Mouse (Mus musculus) midbrain, embryonic 16.5 days (tissue): ENCODE data around the gene Prkab1. TPM values are rescaled to one million over a fixed set of nuclear protein-coding genes. Genes with fewer than 3 reads are reported as not detected.

ENCODE experiments used
- ATAC-seq: fragments of 200-750 bp; cut with Nextera tagmentation; 2 replicates; pipeline ENCODE4 v1.8.0; 2017; ENCODE audit warnings: moderate TSS enrichment
- H3K27ac ChIP-seq: fragments of 300-500 bp; sonication (generic); 2 replicates; pipeline ENCODE4 v1.5.1; 2014; ENCODE audit warnings: mild to moderate bottlenecking, low read length, mixed read lengths
- H3K27me3 ChIP-seq: fragments of 300-500 bp; sonication (generic); 2 replicates; pipeline ENCODE4 v1.6.1; 2014; ENCODE audit warnings: low read depth, low read length, mixed read lengths; ENCODE audit not compliant: control insufficient read depth, insufficient read depth
- H3K36me3 ChIP-seq: fragments of 300-500 bp; sonication (generic); 2 replicates; pipeline ENCODE4 v1.6.1; 2014; ENCODE audit warnings: mild to moderate bottlenecking, low read length, moderate library complexity, mixed read lengths; ENCODE audit not compliant: control insufficient read depth, insufficient read depth
- H3K4me1 ChIP-seq: fragments of 300-500 bp; sonication (generic); 2 replicates; pipeline ENCODE4 v1.6.1; 2014; ENCODE audit warnings: mild to moderate bottlenecking, low read length, mixed read lengths; ENCODE audit not compliant: control insufficient read depth, insufficient read depth
- H3K4me2 ChIP-seq: fragments of 300-500 bp; sonication (generic); 2 replicates; pipeline ENCODE4 v1.6.1; 2014; ENCODE audit warnings: mild to moderate bottlenecking, low read length, mixed read lengths
- H3K4me3 ChIP-seq: fragments of 300-500 bp; sonication (generic); 2 replicates; pipeline ENCODE4 v1.5.1; 2014; ENCODE audit warnings: low read depth, mild to moderate bottlenecking, low read length, moderate library complexity, mixed read lengths
- H3K9ac ChIP-seq: fragments of 300-500 bp; sonication (generic); 2 replicates; pipeline ENCODE4 v1.6.1; 2014; ENCODE audit warnings: low read depth, low read length, mixed read lengths
- H3K9me3 ChIP-seq: fragments of 300-500 bp; sonication (generic); replicated peaks from 2 replicates; pipeline ENCODE4 v1.6.1; 2014; ENCODE audit warnings: mild to moderate bottlenecking, low read length, mixed read lengths; ENCODE audit not compliant: control insufficient read depth, poor library complexity, severe bottlenecking
- WGBS: fragments of 180-500 bp; shearing (Covaris S2); extraction: QIAGEN DNeasy Blood & Tissue Kit; methylation state at CpG from one replicate; pipeline ENCODE4 v1.1.7; 2014; 5-methylcytosine and 5-hydroxymethylcytosine counted together
- polyA plus RNA-seq: library from polyadenylated mRNA; unstranded; fragments of >200 nt; fragmentation: Nextera tagmentation; extraction: Ambion mirVana; gene quantifications from 2 replicates; pipeline ENCODE4 v1.2.1, GENCODE M21; 2015

Gene Prkab1
- 48.4 and 50.0 TPM in 2 replicates for polyA plus RNA-seq

- Histone ChIP-seq H3K4me2 (peak within 1 kb of the TSS; percentile 81), H3K27me3 (no peaks in the 10 kb centered on the region), H3K9ac (peak within 1 kb of the TSS; percentile 75), H3K9me3 (no peaks in the 10 kb centered on the region), H3K36me3 (peaks cover 20% of the 10 kb centered on the region), H3K4me1 (peaks cover 11% of the 10 kb centered on the region), H3K27ac (peak within 1 kb of the TSS; percentile 73), H3K4me3 (peak within 1 kb of the TSS; percentile 75)
- under 1% methylated on average over 42 of the region's 46 CpGs for WGBS
- ATAC-seq: peak; percentile 98
Observed at GRCm38 (mm10) chr5:116024327-116024739, at the start of gene Prkab1. TSS of gene Prkab1 (minus strand) at chr5:116024508.

GRCm38 (mm10) chr5:116069618-116070017 lies 45.3 kb upstream of the Prkab1 start:
- Histone ChIP-seq H3K4me1 (no peaks in the 10 kb centered on the region), H3K27ac (no peak overlapping the region), H3K4me2 (no peak overlapping the region), H3K9me3 (no peaks in the 10 kb centered on the region), H3K4me3 (no peak overlapping the region), H3K27me3 (no peaks in the 10 kb centered on the region), H3K9ac (no peak overlapping the region), H3K36me3 (no peaks in the 10 kb centered on the region)
- 98% methylated on average over 4 of the region's 4 CpGs for WGBS
- no peak for ATAC-seq

GRCm38 (mm10) chr5:116052826-116053225 lies 28.5 kb upstream of the Prkab1 start:
- no peaks in the 10 kb centered on the region for H3K9me3 ChIP-seq
- no peak overlapping the region for H3K4me2 ChIP-seq
- H3K36me3 ChIP-seq: no peaks in the 10 kb centered on the region
- H3K27me3 ChIP-seq: no peaks in the 10 kb centered on the region
- no peak for ATAC-seq
- no peak overlapping the region for H3K9ac ChIP-seq
- no peak overlapping the region for H3K27ac ChIP-seq
- no peaks in the 10 kb centered on the region for H3K4me1 ChIP-seq
- WGBS: 56% methylated on average over 6 of the region's 6 CpGs
- H3K4me3 ChIP-seq: no peak overlapping the region

- H3K4me3 ChIP-seq: no peak overlapping the region
- no peaks in the 10 kb centered on the region for H3K36me3 ChIP-seq
- no peak for ATAC-seq
- no peaks in the 10 kb centered on the region for H3K27me3 ChIP-seq
- no peak overlapping the region for H3K27ac ChIP-seq
- no peak overlapping the region for H3K9ac ChIP-seq
- no peaks in the 10 kb centered on the region for H3K9me3 ChIP-seq
- no peak overlapping the region for H3K4me2 ChIP-seq
- WGBS: 81% methylated on average over 5 of the region's 5 CpGs
- no peaks in the 10 kb centered on the region for H3K4me1 ChIP-seq
Observed at GRCm38 (mm10) chr5:116052171-116052570, 27.9 kb upstream of the Prkab1 start.

GRCm38 (mm10) chr5:116049821-116050220 lies 25.5 kb upstream of the Prkab1 start:
- WGBS: 86% methylated on average over 4 of the region's 4 CpGs
- H3K4me1 ChIP-seq: no peaks in the 10 kb centered on the region
- H3K4me3 ChIP-seq: no peak overlapping the region
- no peaks in the 10 kb centered on the region for H3K9me3 ChIP-seq
- no peak overlapping the region for H3K27ac ChIP-seq
- ATAC-seq: no peak
- no peak overlapping the region for H3K4me2 ChIP-seq
- no peaks in the 10 kb centered on the region for H3K36me3 ChIP-seq
- no peak overlapping the region for H3K9ac ChIP-seq
- H3K27me3 ChIP-seq: no peaks in the 10 kb centered on the region

GRCm38 (mm10) chr5:116048321-116048720 lies 24.0 kb upstream of the Prkab1 start:
- ATAC-seq: no peak
- no peaks in the 10 kb centered on the region for H3K4me1 ChIP-seq
- 100% methylated on average over 3 of the region's 3 CpGs for WGBS

GRCm38 (mm10) chr5:116046246-116046645 lies 21.9 kb upstream of the Prkab1 start:
- WGBS: 74% methylated on average over 4 of the region's 4 CpGs
- no peak for ATAC-seq
- no peaks in the 10 kb centered on the region for H3K36me3 ChIP-seq
- no peak overlapping the region for H3K27ac ChIP-seq
- no peak overlapping the region for H3K4me3 ChIP-seq
- no peaks in the 10 kb centered on the region for H3K9me3 ChIP-seq
- H3K9ac ChIP-seq: no peak overlapping the region
- H3K27me3 ChIP-seq: no peaks in the 10 kb centered on the region
- H3K4me2 ChIP-seq: no peak overlapping the region
- H3K4me1 ChIP-seq: no peaks in the 10 kb centered on the region

More at GRCm38 (mm10) chr5:116048321-116048720, 24.0 kb upstream of the Prkab1 start:
- H3K27ac ChIP-seq: no peak overlapping the region
- no peak overlapping the region for H3K9ac ChIP-seq
- H3K27me3 ChIP-seq: no peaks in the 10 kb centered on the region
- no peak overlapping the region for H3K4me3 ChIP-seq
- no peaks in the 10 kb centered on the region for H3K9me3 ChIP-seq
- no peaks in the 10 kb centered on the region for H3K36me3 ChIP-seq
- H3K4me2 ChIP-seq: no peak overlapping the region

- 91% methylated on average over 8 of the region's 8 CpGs for WGBS
- Histone ChIP-seq H3K4me3 (no peak overlapping the region), H3K9ac (no peak overlapping the region), H3K4me2 (no peak overlapping the region), H3K9me3 (no peaks in the 10 kb centered on the region), H3K36me3 (no peaks in the 10 kb centered on the region), H3K27ac (no peak overlapping the region), H3K4me1 (no peaks in the 10 kb centered on the region), H3K27me3 (no peaks in the 10 kb centered on the region)
- no peak for ATAC-seq
Observed at GRCm38 (mm10) chr5:116045581-116045980, 21.3 kb upstream of the Prkab1 start.

GRCm38 (mm10) chr5:116042241-116042640 lies 17.9 kb upstream of the Prkab1 start:
- Histone ChIP-seq H3K27ac (no peak overlapping the region; the same call in 1 of the 2 replicates), H3K4me2 (no peak overlapping the region), H3K4me1 (no peaks in the 10 kb centered on the region), H3K9me3 (no peaks in the 10 kb centered on the region), H3K9ac (no peak overlapping the region), H3K27me3 (no peaks in the 10 kb centered on the region), H3K4me3 (no peak overlapping the region), H3K36me3 (no peaks in the 10 kb centered on the region)
- ATAC-seq: no peak
- 29% methylated on average over 7 of the region's 7 CpGs for WGBS
